Mouse (Mus musculus) C2C12 (cell line): ENCODE results near the gene Tmem107. TPM values are rescaled to one million over a fixed set of nuclear protein-coding genes. Genes with fewer than 3 reads are reported as not detected.

Source experiments
- H3K27me3 ChIP-seq: one replicate; pipeline ENCODE4 v1.6.1; 2011; ENCODE audit not compliant: control insufficient read depth, insufficient read depth, insufficient read length
- H3K36me3 ChIP-seq: one replicate; pipeline ENCODE4 v1.6.1; 2011; ENCODE audit not compliant: control insufficient read depth, insufficient read depth
- H3K4me3 ChIP-seq: one replicate; pipeline ENCODE4 v1.5.1; 2011; ENCODE audit warnings: mild to moderate bottlenecking, control low read depth; ENCODE audit not compliant: poor library complexity, insufficient read depth, severe bottlenecking
- H3K79me2 ChIP-seq: one replicate; pipeline ENCODE4 v1.6.1; 2011; ENCODE audit not compliant: control insufficient read depth, insufficient read depth
- H3K79me3 ChIP-seq: one replicate; pipeline ENCODE4 v1.6.1; 2011; ENCODE audit warnings: low read depth, control low read depth
- H3ac ChIP-seq: one replicate; pipeline ENCODE3; 2011; ENCODE audit warnings: low read depth; ENCODE audit not compliant: control insufficient read depth, insufficient read length
- CEBPB ChIP-seq: IDR thresholded peaks from one replicate; pipeline ENCODE4 v1.6.1; 2011; ENCODE audit warnings: low read depth, mild to moderate bottlenecking, control low read depth, moderate library complexity
- CTCF ChIP-seq: IDR thresholded peaks from one replicate; pipeline ENCODE4 v1.5.1; 2011; ENCODE audit not compliant: control insufficient read depth, insufficient read depth, insufficient read length
- FOSL1 ChIP-seq: IDR thresholded peaks from one replicate; pipeline ENCODE4 v1.8.0; 2011; ENCODE audit warnings: mild to moderate bottlenecking, low read length; ENCODE audit not compliant: poor library complexity, insufficient read depth, severe bottlenecking
- MAX ChIP-seq: IDR thresholded peaks from one replicate; pipeline ENCODE4 v1.6.1; 2011; ENCODE audit warnings: mild to moderate bottlenecking, control low read depth
- MYOD1 ChIP-seq: IDR thresholded peaks from one replicate; pipeline ENCODE4 v1.6.1; 2011; ENCODE audit warnings: low read depth; ENCODE audit not compliant: control insufficient read depth, insufficient read length
- MYOG ChIP-seq: IDR thresholded peaks from one replicate; pipeline ENCODE4 v1.6.1; 2011; ENCODE audit not compliant: control insufficient read depth, insufficient read length; ENCODE audit errors: extremely low read depth
- USF1 ChIP-seq: IDR thresholded peaks from one replicate; pipeline ENCODE4 v1.6.1; 2011; ENCODE audit warnings: low read depth, mild to moderate bottlenecking, control low read depth, moderate library complexity
- polyA plus RNA-seq: library from polyadenylated mRNA; unstranded; fragments of >200 nt; fragmentation: generic; extraction: Trizol; gene quantifications from one replicate; pipeline ENCODE4 v1.2.1, GENCODE M21; 2012; ENCODE audit warnings: missing spikeins

The Tmem107 gene
- polyA plus RNA-seq, 1 experiment: 41.9 TPM

GRCm38 (mm10) chr11:69072234-69072633 lies 1.6 kb downstream of the Tmem107 start:
- Histone ChIP-seq H3K36me3 (no peaks in the 10 kb centered on the region), H3ac (no peak overlapping the region), H3K79me3 (no peaks in the 10 kb centered on the region), H3K27me3 (no peaks in the 10 kb centered on the region), H3K4me3 (no peak overlapping the region), H3K79me2 (no peaks in the 10 kb centered on the region)
- TF ChIP-seq MYOD1 (no peak), CTCF (no peak), MYOG (no peak), CEBPB (no peak), FOSL1 (no peak), USF1 (no peak), MAX (no peak)

- no peaks in the 10 kb centered on the region for H3K79me2 ChIP-seq
- no peaks in the 10 kb centered on the region for H3K27me3 ChIP-seq
- peak overlapping the region; percentile 3 for H3K4me3 ChIP-seq
- H3K36me3 ChIP-seq: no peaks in the 10 kb centered on the region
- H3K79me3 ChIP-seq: no peaks in the 10 kb centered on the region
- H3ac ChIP-seq: peak overlapping the region; percentile 64
- TF ChIP-seq CEBPB (no peak), CTCF (no peak), FOSL1 (no peak), MYOD1 (no peak), USF1 (no peak), MAX (no peak), MYOG (no peak)
Observed at GRCm38 (mm10) chr11:69072666-69073064, 2.1 kb downstream of the Tmem107 start.

GRCm38 (mm10) chr11:69073065-69073888 lies 2.7 kb downstream of the Tmem107 start:
- TF ChIP-seq CTCF: no peak
- peak; percentile 13 for TF ChIP-seq FOSL1
- no peak for TF ChIP-seq MYOD1
- no peak for TF ChIP-seq MYOG
- peak; percentile 82 for TF ChIP-seq MAX
- no peak for TF ChIP-seq USF1
- TF ChIP-seq CEBPB: peak; percentile 87
- no peaks in the 10 kb centered on the region for H3K79me3 ChIP-seq
- H3ac ChIP-seq: peak overlapping the region; percentile 56
- no peaks in the 10 kb centered on the region for H3K36me3 ChIP-seq
- H3K79me2 ChIP-seq: no peaks in the 10 kb centered on the region
- H3K4me3 ChIP-seq: peak overlapping the region; percentile 3
- no peaks in the 10 kb centered on the region for H3K27me3 ChIP-seq

- Histone ChIP-seq H3K4me3 (no peak overlapping the region), H3ac (no peak overlapping the region), H3K27me3 (no peaks in the 10 kb centered on the region), H3K79me2 (no peaks in the 10 kb centered on the region), H3K79me3 (no peaks in the 10 kb centered on the region), H3K36me3 (no peaks in the 10 kb centered on the region)
- no peak for TF ChIP-seq FOSL1
- no peak for TF ChIP-seq MYOG
- TF ChIP-seq MAX: no peak
- no peak for TF ChIP-seq CEBPB
- TF ChIP-seq MYOD1: no peak
Observed at GRCm38 (mm10) chr11:69073951-69074775, 3.6 kb downstream of the Tmem107 start.

GRCm38 (mm10) chr11:69074776-69075069 lies 4.1 kb downstream of the Tmem107 start:
- H3K4me3 ChIP-seq: no peak overlapping the region
- no peaks in the 10 kb centered on the region for H3K79me3 ChIP-seq
- no peaks in the 10 kb centered on the region for H3K27me3 ChIP-seq
- no peaks in the 10 kb centered on the region for H3K79me2 ChIP-seq
- no peaks in the 10 kb centered on the region for H3K36me3 ChIP-seq
- H3ac ChIP-seq: no peak overlapping the region
- TF ChIP-seq USF1 (no peak), MYOG (no peak)
